Mouse (Mus musculus) mouse embryonic stem cell (cell line): Measurements from ENCODE around the gene Gmnn.

Experiments used
- in situ Hi-C, 2 experiments: fragments of 300-500 bp; cut with MboI; formaldehyde crosslinking; loops; 1 replicate in 1 of 2; 3 replicates in 1 of 2; pipeline ENCODE4 v1.14.3; 2019 to 2020; ENCODE audit warnings: low sequenced_read_pairs in 2 of 2, low pct_unique_long_range_greater_than_20kb in 1 of 2, mixed read lengths in 1 of 2; ENCODE audit not compliant: unreplicated experiment in 1 of 2

Gmnn gene

DNA sequence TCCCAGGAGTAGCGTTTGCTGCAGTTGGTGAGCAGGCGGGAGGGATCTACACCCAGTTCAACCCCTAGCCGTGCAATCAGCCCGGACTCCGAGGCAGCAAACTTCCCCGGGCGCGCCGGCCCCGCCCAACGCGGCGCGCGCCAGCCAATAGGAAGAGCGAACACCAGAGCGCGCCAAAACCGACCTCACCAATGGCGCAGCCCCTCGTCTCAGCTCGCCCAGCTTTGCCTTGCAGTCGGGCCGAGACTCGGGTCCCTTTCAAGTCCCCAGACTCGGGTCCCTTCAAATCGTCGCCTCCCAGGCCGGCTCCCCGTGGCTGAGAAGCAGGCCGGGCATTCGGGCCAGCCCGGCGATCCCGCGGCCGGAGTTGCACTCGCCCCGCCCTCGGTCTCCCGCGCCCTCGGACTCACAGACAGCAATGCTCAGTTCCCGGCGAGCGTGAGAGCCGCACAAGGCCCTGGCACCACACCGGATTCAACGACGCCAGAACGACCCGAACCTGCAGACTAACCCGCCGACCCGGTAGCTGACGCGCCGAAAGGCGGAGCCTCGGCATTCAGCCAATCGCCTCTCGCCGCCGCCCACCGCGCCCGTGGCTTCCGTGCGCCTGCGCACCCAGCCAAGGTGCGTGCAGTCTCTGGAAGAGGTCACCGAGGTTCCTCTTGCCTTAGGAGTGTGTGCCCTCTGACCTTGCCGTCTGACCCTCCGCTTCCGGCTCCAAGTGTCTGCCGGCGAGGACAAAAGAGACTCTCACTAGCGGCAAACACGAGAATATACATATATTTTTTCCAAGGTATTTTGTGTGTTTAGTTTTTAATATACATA lies at the start of gene Gmnn:
Gene Gmnn, minus strand, starts transcription at position 521 of the 825 bp plus-strand sequence.
- in situ Hi-C loops, result no loop called here

- in situ Hi-C loops, result no loop called here
Measured at GRCm38 (mm10) chr13:24806079-24806478, 44.4 kb upstream of the Gmnn start.

- in situ Hi-C loops, result no loop called here
Measured at GRCm38 (mm10) chr13:24803196-24803595, 41.5 kb upstream of the Gmnn start.

DNA sequence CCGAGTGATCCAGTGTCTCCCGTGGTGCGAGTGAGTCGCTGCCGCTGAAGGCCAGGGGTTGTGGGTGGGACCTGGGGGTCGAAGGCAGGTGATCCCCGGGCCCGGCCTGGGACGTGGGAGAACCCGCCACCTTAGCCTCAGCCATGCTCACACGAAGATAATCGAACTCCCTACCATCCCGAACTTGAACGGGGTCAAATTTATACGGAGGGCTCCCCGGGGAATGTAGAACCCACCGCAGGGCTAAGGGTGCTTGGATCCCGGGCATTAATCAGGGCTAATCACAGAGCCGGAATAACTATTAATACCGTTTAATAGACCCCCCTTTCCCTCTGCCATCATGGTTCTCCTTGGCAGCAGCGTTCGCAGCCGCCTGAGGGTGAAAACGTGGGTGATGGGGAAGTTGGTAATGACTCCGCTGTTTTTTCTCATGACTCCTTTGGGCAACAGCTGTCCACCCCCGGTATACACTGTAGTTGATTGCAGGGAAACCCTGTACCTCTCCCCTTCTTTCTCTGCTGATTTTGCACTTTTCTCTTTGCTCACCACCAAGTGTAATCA lies 40.5 kb upstream of the Gmnn start:
- in situ Hi-C loops, result no loop called here

- in situ Hi-C loops, result no loop called here
Measured at GRCm38 (mm10) chr13:24801308-24801921, 39.7 kb upstream of the Gmnn start, which contains the start of gene BC005537. Gene BC005537 (plus strand): TSS chr13:24801657.

DNA sequence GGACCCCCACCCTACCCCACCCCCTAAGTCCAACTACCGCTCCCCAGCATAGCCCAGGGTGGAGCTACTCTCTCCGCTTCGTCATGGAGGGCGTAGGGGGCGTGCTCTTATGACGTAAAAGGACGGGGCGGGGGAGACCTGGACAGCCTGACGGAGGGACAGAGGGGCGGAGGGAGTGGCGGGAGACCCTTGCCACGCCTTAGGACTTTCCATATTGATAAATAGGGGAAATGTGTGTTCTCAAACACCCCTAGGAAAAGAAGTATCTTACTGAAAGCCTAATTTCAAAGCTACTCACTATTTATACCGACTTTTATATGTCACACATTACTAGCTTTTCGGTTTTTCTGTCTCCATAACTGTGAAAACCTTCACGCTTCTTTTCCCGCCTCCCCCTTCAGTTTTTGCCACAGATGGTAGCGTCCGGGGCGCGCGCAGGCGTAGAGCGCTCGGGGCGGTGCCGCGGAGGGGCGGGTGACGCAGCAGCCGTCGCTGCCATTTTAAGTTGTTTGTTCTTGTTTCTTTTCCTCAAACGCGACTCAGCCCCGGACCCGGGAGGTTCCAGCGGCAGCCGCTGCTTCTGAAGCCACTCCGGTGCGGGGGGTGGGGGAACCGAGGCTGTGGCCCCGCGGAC lies 39.1 kb upstream of the Gmnn start:
- in situ Hi-C loops, result no loop called here

- in situ Hi-C loops, result no loop called here
Measured at GRCm38 (mm10) chr13:24799925-24800673, 38.4 kb upstream of the Gmnn start.

DNA sequence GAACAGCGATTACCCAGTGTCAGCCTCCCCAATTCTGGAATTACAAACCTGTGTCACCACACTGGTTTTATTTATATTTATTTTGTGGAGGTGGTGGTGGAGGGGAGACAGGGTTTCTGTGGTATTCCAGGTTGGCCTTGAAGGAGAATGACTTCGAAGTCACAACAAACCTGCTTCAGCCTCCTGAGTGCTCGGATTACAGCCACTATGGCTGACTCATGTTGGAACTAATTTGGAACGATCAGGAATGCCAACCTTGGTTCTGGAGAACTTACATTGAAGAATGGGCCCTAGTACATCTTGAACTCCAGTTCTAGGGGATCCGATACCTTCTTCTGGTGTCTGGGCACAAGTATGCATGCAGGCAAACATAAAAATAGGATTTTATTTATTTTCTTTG lies 37.7 kb upstream of the Gmnn start:
- in situ Hi-C loops, result no loop called here

- in situ Hi-C loops, result no loop called here
Measured at GRCm38 (mm10) chr13:24798686-24799085, 37.0 kb upstream of the Gmnn start.

GRCm38 (mm10) chr13:24792411-24793045 lies 30.8 kb upstream of the Gmnn start:
- in situ Hi-C loops, result no loop called here

DNA sequence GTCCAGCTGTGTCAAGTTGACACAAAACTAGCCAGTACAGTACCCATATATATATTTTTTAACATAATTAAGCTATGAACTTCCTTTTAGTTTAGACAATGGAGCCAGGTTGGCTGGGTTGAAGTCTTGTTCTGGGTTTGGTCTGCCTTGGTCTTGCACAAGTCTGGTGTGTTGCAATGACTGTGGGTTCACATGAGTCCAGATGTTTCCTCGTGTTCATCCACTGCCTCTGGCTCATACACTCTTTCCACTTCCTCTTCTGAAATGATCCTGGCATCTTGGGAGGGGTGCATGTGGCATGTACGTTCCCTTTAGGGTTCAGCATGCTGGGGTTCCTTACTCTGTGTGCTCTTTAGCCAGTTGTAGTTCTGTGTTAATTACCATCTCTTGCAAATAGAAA lies 29.6 kb upstream of the Gmnn start:
- in situ Hi-C loops, result no loop called here

GRCm38 (mm10) chr13:24787477-24787876 lies 25.8 kb upstream of the Gmnn start:
- in situ Hi-C loops, result no loop called here

GRCm38 (mm10) chr13:24786014-24786490 lies 24.3 kb upstream of the Gmnn start:
- in situ Hi-C loops, result no loop called here

GRCm38 (mm10) chr13:24781916-24782315 lies 20.2 kb upstream of the Gmnn start:
- in situ Hi-C loops, result no loop called here

DNA sequence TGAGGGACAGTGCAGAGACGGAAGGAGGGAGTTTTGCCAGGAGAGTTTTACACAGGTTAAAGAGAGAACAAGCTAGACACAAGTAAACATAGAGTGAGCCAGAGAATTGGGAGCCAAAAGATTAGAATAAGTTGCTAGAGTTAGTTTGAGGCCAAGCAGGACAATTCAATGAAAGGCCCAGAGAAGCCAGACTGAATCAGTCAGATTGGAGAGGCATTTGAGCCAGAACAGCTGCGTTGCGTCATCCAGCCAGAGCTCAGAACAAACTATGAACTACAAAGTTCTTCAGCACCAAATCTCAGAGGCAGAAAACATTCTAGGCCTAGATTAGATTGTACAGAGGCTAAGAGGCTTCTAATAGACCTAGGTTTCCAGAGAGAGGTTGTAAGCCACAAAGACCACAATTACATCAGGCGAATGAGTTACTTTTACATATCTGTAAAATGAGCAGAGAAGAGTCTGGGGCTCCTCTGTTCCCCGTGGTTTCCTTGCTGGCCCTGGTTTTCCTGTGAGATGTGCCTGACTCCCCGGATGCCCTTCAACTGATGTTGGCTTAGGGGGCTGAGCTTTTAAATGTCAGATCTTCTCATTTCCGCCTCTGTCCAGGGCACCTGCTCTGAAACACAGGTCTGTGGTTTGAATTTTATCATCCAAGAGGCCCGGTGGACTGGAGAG lies 17.1 kb upstream of the Gmnn start:
- in situ Hi-C loops, result no loop called here

DNA sequence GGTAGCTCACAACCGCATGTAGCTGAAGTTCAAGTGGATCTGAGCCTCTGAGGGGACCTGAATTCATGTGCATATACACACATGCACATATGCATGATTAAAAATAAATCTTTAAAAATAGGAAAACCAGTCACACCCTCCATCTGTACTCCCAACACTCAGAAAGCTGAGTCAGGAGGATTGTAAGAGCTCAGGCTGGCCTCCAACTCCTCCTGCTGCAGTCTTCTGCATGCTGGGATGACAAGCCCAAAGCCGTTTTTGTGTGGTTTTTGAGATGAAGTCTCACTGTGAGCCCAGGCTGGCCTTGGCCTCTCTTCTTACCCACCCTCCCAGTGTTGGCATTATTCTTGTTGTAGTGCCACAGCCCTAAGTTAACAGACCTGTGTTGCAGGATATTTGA lies 16.3 kb upstream of the Gmnn start:
- in situ Hi-C loops, result no loop called here

GRCm38 (mm10) chr13:24776146-24776844 lies 14.6 kb upstream of the Gmnn start:
- in situ Hi-C loops, result no loop called here
